Mouse (Mus musculus) testis, adult 2 months (tissue): ENCODE results near the gene Olfr1419.
"Not testable (repeated sequence)": the region's sequence is repeated elsewhere in the genome, so short reads cannot be mapped to it uniquely, and the experiment has no call there.

Source experiments
- CTCF ChIP-seq: fragments of 200-500 bp; IDR thresholded peaks from 2 replicates; pipeline ENCODE4 v1.5.1; 2012; ENCODE audit warnings: low read depth, mild to moderate bottlenecking, inconsistent platforms, low read length, moderate library complexity; ENCODE audit not compliant: control insufficient read depth, insufficient read depth, insufficient replicate concordance
- POLR2A ChIP-seq: fragments of 200-500 bp; IDR thresholded peaks from 2 replicates; pipeline ENCODE4 v1.6.1; 2012; ENCODE audit warnings: low read depth, mild to moderate bottlenecking, inconsistent platforms, low read length, moderate library complexity; ENCODE audit not compliant: control insufficient read depth

- not testable (repeated sequence) for TF ChIP-seq POLR2A, CTCF
These were observed 3.5 kb upstream of the Olfr1419 start for GRCm38 (mm10) chr19:11878404-11878803.
